Mouse (Mus musculus) granulocyte monocyte progenitor cell, adult 5-6 weeks (primary cell): Measurements from ENCODE around the gene Smc5. TPM values are rescaled to one million over a fixed set of nuclear protein-coding genes. Genes with fewer than 3 reads are reported as not detected.
A peak's percentile ranks its signal among the peaks of the same experiment; 100 is the strongest.

ENCODE experiments used
- ATAC-seq: replicated peaks from 2 replicates; pipeline ENCODE4 v1.8.0; 2016; ENCODE audit warnings: mild to moderate bottlenecking, moderate TSS enrichment, inconsistent platforms; ENCODE audit not compliant: poor library complexity, severe bottlenecking
- total RNA-seq, 2 experiments: library from RNA; stranded (forward) in 1 of 2; stranded (reverse) in 1 of 2; fragments of 200-712, 200-1000 nt in 1 of 2; fragments of >200 nt in 1 of 2; fragmentation: Nextera tagmentation in 1 of 2; gene quantifications; 2 replicates each; pipeline ENCODE4 v1.2.3; 2014 to 2017

Gene Smc5
- total RNA-seq (2014; fragmentation: Nextera tagmentation) (35.4 and 70.5 TPM in 2 replicates), total RNA-seq (2017) (43.9 and 61.3 TPM in 2 replicates)

DNA sequence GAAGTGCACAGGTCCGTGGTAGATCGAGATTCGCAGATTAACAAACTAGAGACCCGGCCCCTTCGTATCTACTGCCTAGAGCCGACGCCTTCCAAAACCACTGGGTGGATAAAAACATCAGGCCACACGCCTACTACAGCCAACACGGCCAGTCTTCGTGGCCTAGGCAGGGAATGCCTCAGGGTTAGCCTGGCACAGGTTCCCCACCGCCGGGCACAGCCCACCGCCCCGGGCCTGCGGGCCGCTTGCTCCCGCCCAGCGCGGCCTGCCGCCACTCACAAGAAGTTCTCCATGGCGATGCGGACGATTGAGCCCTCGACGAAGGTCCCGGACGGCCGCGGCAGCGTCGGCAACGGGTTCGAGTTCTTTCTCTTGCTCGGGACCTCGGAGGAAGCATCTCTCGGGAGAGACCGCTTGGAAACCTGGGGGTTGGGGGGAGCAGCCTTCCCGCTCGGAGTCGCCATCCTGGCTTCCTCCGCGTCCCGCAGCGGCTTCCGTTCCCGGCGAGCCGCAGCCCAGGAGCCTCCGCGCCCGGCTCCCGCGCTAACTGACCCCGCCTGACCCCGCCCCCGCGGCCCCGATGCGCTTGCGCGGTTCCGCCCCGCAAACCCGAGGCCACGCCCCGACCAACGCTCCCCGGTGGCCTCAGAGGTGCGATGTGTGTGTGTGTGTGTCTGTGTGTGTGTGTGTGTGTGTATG is at the start of gene Smc5:
TSS of gene Smc5 (minus strand) at position 543 of the 699 bp plus-strand sequence.
- peak; percentile 95 for ATAC-seq

DNA sequence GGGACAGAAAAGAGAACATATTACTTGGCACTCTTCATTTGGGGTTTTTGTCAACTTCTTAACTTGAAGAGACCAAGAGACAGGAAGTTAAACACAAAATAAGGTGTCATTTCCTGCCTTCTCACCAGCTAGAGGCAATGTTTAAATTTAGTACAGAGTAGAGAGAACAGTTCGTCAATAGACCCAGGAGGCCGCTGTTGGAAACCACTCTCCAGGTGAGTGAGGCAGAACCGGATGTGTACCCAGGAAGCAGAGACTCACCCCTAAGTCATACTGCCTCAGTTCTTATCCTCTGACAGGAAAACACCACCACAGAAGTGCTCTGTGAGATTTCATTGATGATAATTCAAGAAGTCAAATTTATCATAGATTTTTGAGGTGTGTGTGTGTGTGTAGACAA is 49.4 kb upstream of the Smc5 start:
- ATAC-seq = no peak

DNA sequence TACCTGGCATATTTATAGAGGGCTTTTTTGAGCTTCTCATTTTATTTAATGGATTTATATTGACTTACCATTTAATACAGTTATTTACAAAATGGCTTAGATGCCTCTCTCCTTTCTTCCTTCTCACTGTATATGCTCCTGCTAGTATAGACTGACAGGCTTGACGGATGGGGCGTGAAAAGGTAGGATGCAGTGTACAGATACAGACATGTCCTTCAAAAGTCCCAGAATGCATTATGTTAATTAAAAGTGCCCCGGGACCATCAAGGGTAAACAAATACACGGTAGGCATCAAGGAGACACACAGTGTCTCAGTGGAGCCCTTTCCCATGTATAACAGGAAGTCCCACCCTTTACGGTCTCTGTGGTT is 44.3 kb upstream of the Smc5 start:
- no peak for ATAC-seq

DNA sequence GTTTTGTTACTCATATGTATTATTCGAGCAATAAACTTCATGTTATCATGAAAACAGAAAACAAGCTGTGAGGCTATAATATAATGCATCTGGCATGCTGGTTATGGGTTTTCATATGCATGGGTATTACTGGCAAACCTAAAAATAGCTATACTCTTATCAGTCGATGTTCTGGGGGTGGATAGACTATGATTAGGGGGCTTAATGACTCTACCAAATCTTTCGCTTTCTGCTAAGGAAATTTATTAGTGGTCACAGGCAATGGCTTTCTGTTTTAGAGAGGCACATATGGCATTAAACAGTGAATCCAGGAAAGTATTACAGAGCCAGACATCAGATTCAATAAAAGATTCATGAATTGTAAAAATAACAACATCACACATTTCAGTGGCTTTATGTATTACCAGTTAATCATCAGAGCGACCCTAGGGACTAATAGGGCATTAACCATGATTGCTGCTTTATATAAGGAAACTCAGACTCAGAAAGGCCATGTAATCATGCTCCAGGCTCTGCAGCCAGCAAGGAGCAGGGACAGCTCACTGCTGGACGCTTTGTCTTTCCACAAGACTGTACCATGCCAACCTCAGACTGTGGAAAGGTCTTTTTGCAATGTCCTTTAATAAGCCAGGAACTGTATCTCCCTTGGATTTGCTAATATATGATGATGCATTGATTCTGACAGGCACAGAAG is 43.7 kb upstream of the Smc5 start:
- ATAC-seq = no peak

DNA sequence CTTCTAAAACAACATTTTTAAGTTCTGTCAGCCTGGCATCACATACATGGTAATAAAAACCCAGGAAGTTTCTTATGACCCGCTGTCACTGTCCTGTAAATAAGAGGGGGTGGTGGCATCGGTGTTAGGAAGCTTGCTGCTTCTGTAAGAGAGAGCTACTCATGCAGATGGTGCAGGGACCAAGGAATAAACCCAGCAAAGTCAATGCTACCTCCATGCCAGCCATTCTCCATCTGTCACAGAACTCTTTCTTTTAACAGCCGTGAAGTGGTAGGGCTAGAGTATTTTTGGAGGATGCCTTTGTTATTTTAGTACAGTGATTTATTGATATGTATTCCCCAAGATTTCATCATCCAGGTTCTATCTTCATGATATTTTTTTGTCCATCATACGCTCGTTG is 43.2 kb upstream of the Smc5 start:
- no peak for ATAC-seq

DNA sequence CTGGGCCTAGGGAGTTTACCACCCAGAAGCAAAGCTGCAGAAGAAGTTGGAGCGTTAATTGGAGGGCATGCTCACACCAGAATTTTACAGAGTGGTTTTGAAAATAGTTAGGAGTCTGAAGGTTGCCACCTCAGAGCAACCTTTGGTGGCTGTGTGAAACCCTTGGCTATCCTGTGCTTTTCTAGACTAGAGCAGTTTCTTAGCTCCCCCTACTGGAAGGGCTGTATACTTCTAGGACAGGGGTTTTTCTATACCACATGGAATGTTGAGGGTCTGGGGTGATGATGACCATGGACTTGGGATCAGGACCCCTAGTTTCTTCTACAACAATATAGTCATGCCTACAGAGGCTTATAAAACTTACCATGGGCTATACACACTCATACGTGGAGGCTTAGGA is 36.3 kb upstream of the Smc5 start:
- ATAC-seq = no peak

DNA sequence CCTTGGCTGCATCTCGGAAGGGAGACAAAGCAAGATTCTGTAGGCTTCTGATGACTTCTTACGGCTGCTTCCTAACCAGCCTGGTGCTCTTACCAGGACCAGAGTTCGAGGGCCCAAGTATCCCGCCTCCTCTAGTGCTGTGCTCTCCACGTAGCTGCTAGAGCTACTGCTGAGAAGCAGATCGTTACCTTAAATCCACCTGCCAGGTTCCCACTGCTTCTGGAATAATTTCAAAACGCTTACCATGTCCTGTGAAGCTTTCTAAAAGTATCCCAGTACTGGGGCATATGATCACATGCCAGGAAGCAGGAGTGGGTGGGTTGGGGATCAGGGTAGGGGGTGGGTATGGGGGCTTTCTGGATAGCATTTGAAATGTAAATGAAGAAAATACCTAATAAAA is 33.0 kb upstream of the Smc5 start:
- no peak for ATAC-seq

DNA sequence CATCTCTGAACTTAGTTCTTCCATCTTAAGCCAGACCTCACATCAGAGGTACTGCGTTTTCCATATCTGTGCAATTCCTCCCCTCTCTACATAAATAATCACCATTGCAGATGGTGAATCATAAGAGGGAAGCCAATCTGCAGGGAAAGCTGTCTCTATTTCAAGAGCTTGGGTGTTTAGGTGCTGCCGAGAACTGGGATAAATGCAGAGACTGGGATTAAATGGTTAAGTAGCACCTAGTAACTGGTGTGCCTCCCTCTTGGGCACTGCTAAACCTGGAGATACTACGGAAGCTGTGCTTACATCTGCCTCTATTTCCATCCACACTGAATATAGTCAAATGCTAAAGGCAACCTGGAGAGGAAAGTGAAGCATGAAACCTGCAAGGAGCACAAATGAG is 26.3 kb upstream of the Smc5 start:
- ATAC-seq = no peak

DNA sequence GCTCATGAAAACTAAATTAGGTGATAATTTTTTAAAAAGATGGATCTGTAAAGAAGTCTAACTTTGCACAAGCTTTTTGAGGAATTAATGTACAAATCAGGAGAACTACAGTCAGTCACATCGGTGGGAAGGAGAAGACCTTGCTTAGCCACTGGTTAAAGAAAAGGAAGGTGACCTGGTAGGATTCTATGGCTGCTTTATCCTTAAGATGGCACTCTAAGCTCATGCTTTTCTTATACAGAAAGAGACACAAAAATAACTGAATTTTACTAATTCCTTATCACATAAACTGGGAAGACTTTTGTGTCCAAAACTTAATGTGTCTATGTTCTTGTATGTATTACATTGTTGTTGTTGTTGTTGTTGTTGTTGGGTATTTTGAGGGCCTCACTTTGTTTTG is 25.2 kb upstream of the Smc5 start:
- no peak for ATAC-seq

DNA sequence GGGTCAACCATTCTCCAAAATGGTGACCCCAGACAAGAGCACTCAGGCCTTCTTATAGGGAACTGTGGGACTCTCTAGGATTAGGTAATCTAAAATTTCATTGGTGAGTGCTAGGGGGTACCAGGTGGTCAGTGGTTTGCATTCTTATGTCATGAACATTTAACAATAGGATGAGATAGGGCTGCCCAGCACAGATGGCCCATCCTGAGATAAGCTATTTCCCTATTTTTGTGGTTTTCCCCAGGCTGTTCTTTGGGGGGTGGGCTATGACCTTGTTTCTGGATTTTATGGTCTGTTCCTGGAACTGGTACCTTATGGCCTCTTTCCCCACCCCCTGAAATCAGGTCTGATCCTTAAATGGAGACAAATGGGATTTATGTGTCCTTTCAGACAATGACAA is 23.5 kb upstream of the Smc5 start:
- no peak for ATAC-seq

DNA sequence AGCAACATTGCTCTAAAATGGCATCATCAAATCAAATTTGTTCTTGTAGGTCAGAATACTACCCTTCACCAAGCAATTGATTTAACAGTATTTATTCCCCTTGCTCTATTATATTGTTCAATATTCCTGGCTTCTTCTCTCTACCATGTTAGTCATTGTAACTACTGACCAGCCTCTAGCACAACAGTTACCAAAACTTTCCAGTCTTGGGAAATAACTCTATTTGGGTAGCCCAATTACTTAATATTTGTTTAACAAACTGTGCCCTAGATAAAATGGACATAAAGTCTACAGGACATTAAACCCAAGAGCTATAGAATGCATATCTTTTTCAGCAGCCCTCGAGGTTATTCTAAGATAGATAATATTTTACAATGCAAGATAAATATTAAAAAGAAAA is 15.6 kb upstream of the Smc5 start:
- ATAC-seq = no peak

DNA sequence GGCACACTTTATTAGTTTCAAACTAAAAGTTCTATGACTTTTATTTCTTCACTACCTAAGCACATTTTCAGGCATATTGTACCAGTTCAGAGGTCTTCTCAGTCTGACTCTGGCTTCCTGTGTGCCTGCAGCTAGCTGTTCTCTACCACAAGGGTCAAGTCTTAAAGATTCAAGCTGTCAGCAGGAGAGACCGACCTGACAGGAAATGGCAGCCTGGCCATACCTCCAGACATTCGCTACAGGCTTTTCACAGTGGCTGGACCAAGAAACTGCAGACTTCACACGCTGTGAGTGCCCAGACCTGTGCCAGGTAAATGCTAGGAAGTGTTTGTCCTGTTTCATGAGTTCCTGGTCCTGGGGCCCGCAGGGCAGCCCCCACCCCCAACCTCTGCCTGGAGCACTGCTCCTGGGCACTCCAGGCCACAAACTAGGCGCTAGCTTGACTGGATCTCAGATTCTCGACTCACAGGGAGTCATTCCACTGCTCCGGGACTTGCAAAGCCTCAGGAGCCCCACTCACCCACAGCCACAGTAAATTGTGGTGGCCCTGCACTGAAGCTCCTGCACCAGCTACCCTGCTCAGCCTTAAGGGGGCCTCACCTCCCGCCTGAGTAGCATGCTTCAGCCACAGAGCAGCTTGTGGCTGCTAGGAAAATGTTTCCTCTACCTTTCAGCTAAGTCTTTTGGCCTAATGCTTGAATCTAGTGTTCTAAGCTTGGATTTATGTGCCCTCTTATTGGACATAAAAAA is 8.4 kb upstream of the Smc5 start:
- no peak for ATAC-seq

DNA sequence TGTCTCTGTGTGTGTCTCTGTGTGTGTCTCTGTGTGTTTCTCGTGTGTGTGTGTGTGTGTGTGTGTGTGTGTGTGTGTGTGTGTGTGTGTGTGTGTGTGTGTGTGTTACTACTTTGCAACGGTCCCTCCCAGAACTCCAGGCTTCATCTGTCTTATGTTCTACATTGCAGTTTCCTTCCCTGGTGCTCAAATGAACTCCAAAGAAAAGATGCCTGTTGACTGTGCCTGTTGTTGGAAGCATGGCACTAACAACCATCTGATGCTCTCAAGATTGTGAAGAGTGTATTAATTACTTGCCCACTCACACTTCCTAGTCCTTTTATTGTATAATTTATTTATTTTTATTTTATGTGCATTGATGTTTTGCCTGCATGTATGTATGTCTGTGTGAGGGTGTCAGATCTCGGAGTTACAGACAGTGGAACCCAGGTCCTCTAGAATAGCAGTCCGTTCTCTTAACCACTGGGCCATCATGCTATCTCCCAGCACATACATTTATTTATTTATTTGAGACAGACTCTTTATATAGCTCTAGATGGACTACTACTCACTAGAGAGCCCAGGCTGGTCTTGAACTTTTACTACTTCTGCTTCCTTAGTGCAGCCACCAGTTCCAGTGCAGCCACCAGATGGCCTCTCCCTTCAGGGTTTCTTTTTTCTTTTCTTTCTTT is 492 bp upstream of the Smc5 start:
- ATAC-seq = no peak

DNA sequence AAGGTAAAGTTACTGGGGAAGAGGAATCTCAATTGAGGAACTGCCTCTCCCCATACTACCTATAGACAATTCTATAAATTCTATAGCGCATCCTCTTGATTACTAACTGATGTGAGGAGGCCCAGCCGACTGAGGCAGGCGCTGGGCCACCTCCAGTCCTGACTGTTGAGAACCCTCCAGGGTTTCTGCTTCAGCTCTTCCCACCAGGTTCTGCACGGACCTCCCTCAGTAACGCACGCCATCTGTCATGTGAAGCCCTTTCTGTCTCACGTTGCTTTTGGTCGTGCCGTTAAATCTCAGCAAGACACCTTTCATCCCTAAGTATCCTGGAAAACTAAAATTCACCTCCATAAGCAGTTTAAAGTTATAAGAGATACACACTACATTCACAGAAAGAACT is 16.9 kb downstream of the Smc5 start:
- no peak for ATAC-seq

DNA sequence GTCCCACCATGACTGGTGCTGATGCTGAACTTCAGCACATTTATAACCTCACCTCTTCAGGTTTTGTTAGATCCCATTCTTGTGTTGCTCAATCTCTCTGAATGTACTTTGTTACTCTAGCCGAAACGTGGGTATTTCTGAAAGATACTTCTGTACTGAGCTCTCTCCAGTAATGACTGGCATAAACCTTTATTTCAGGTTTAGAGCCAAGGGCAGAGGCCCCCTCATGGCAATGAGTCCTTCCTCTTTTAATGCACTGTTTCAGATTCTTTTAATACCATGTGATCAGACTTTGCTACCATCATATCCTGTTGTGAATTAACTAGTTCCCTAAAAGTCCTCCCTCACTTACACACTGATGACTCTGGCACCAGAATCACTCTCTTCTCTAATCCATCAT is 27.2 kb downstream of the Smc5 start:
- ATAC-seq = peak; percentile 100

DNA sequence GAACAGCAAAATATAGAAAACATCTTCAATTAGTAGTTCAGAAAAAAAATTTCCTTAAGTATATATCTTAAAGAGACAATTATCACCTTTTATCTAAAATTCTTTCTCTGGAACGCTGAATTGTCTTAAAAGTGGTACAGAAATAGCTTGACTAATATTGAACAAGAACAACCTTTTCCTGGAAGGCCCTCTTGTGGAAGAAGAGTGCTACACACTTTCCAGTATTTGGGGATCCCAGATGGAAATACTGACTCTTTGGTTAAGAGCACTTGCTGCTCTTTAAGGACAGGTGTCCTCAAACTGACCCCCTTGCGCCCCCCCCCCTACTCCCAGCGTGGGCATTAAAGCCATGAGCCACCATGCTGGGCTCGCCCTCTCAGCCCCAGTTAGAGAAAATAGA is 48.6 kb downstream of the Smc5 start:
- no peak for ATAC-seq

DNA sequence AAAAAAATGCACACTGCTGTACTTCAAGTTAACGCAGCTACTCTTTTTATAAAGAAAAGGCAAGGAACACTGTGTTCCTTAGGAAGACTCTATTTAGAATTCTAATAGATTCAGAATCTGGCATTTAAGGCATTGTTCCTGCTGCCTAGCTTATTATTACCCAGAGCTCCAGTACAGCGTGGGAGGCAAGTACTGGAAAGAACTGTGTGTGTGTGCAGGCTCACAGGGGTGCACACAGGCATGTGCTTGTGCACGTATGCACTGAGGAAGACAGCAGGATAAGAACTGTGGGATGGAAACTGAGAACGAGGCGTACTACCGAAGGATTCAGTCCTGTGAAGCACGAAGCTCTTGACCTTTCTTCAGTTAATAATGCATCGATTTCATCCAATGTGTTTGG is 59.4 kb downstream of the Smc5 start:
- ATAC-seq = no peak

DNA sequence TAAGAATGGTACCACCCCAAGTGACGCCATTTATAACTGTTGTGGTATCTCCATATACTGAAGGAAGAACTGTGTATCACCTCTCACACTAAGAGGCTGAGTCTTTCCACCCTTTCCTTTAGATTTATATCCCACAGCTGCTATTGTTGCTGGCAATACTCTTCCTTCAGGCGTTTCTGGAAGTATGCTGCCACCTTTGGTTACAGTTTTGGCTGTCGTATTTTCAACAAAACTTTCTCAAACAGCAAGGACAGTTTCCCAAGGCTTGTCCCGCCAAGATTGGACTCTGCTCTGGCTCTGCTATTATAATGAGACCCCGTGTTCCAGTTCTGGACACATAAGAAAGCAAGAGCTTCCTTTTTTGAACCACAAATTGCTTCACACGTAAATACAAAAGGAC is 62.4 kb downstream of the Smc5 start:
- ATAC-seq = no peak

DNA sequence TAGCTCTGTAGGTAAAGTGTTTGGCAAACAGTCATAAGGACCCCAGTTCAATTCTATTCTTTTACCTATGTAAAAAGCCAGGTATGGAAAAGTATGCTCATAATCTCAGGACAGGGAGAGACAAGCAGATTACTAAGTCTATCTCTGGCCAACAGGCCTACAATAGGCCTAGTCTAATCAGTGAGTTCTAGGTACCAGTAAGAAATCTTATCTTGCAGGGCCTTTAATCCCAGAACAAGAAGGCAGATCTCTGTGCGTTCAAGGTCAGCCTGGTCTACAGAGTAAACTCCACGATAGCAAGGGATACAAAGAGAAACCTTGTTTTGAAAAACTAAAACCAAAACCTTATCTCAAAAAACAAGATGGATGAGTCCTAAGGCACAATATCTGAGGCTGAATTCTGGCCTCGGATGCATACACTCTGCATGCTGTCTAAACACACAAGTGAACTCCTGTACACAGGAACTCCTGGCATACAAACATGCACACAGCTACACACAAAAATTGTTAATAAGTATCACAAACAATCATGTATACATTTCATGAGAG is 70.1 kb downstream of the Smc5 start:
- ATAC-seq = no peak

DNA sequence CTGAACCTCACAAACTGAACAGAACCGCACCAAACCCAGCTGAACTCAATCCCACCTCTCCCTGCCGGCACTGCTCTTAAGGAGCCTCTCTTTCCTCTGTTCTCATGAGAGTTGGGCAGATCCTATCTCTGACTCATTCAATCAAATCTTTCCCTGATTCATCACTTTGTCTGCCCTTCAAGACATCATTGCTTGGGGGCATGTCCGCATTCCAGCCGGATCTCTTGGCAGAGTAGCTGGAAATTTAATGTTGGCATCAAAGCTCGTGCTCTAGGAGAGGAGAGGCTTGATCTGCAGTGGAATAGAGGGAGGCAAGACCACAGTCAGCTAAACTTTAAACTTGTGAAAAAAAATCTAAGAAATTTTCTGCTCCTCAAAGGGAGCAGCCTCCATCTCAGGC is 71.6 kb downstream of the Smc5 start:
- no peak for ATAC-seq

DNA sequence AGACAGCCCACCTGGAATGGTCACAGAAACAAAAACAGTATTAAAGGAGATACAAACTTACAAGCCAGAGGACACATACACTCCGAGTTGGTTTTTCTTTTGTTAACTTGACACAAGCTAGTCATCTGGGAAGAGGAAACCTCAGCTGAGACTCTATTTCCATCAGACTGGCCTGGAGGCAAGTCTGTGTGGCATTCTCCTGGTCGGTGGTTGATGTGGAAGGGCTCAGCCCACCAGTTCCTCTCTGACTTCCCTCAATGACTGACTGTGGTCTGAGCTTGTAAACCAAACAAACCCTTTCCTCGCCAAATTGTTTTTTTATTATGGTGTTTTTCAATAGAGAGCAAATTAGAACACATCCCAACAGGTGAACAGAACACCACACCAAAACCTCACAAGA is 80.6 kb downstream of the Smc5 start:
- ATAC-seq = no peak
